11 mouse cellular contexts compared by ENCODE assay signal in genomic region chr2:130638101-130638611, GRCm38 (mm10). TPM values are rescaled to one million over a fixed set of nuclear protein-coding genes. Genes with fewer than 3 reads are reported as not detected.
A peak's percentile ranks its signal among the peaks of the same experiment; 100 is the strongest.
DNase-seq lines count a peak whose midpoint lies in the region; ATAC-seq lines count a peak whose summit lies in the region.
"Had no signal": no experiment of that assay in that cellular context is flagged by ENCODE, and none has a peak within 500 bp of the region (broad histone marks: within the 10 kb centered on the region; RNA-seq: fewer than 3 reads in every experiment).

No protein-coding gene starts in this region.

- H3K36me3 ChIP-seq in kidney, embryonic 14.5 days (ENCODE audit: control insufficient read depth, insufficient read depth, low read length), result no peaks in the 10 kb centered on the region
- 0 out of 2 replicates have a peak, but pooled peaks cover 4% of the 10 kb centered on the region for H3K36me3 ChIP-seq in liver, embryonic 15.5 days (replicated peaks)
- H3K36me3 ChIP-seq in forebrain, embryonic 15.5 days, result no peaks in the 10 kb centered on the region

- peak overlapping the region; percentile 34 for H3K4me2 ChIP-seq in kidney, embryonic 14.5 days (replicated peaks; ENCODE audit: low read depth, low read length)
- peak overlapping the region; percentile 38 for H3K4me2 ChIP-seq in liver, embryonic 15.5 days
- H3K4me2 ChIP-seq in forebrain, embryonic 15.5 days (replicated peaks), result no peak overlapping the region
- H3K4me2 ChIP-seq: hindbrain, embryonic 13.5 days had no signal

- peak; percentile 15 to 22 for DNase-seq in cerebellum, postnatal 14 days
- DNase-seq in cerebellum, postnatal 4 days (ENCODE audit: low spot score in 2 of 2), result no peak
- DNase-seq in ZHBTc4 (ENCODE audit: low read depth, low spot score), result peak; percentile 66
- DNase-seq in layer of hippocampus, postnatal 14 days (ENCODE audit: low spot score in 2 of 2), result no peak
- DNase-seq in embryo, embryonic 11 days, result no peak
- DNase-seq: forebrain, postnatal 0 days; lung, postnatal 14 days had no signal

- peak overlapping the region; percentile 21; the same call in 1 of the 2 replicates for H3K4me3 ChIP-seq in kidney, embryonic 14.5 days (ENCODE audit: low read length)
- H3K4me3 ChIP-seq in liver, embryonic 15.5 days (replicated peaks), result no peak overlapping the region
- no peak overlapping the region for H3K4me3 ChIP-seq in forebrain, embryonic 15.5 days
- H3K4me3 ChIP-seq: hindbrain, embryonic 13.5 days had no signal

- peak overlapping the region; percentile 42; the same call in 1 of the 2 replicates for H3K9ac ChIP-seq in kidney, embryonic 14.5 days (ENCODE audit: low read depth, low read length)
- no peak overlapping the region for H3K9ac ChIP-seq in liver, embryonic 15.5 days
- no peak overlapping the region for H3K9ac ChIP-seq in forebrain, embryonic 15.5 days (replicated peaks)
- H3K9ac ChIP-seq: forebrain, postnatal 0 days; hindbrain, embryonic 13.5 days had no signal

- peaks cover 24% of the 10 kb centered on the region for H3K4me1 ChIP-seq in kidney, embryonic 14.5 days (ENCODE audit: control insufficient read depth, insufficient read depth, low read length)
- H3K4me1 ChIP-seq in liver, embryonic 15.5 days (replicated peaks), result peaks cover 42% of the 10 kb centered on the region
- H3K4me1 ChIP-seq in forebrain, embryonic 15.5 days, result peaks cover 32% of the 10 kb centered on the region

- WGBS in kidney, embryonic 14.5 days, result 22% methylated on average over 16 of the region's 16 CpGs
- WGBS in liver, embryonic 15.5 days (ENCODE audit: insufficient replicate concordance), result 43% methylated on average over 16 of the region's 16 CpGs
- 35% methylated on average over 16 of the region's 16 CpGs for WGBS in forebrain, embryonic 15.5 days

- no peaks in the 10 kb centered on the region for H3K9me3 ChIP-seq in kidney, embryonic 14.5 days (ENCODE audit: control insufficient read depth, low read length)
- no peaks in the 10 kb centered on the region for H3K9me3 ChIP-seq in liver, embryonic 15.5 days (replicated peaks)
- no peaks in the 10 kb centered on the region for H3K9me3 ChIP-seq in forebrain, embryonic 15.5 days
- H3K9me3 ChIP-seq: hindbrain, embryonic 13.5 days had no signal

- ATAC-seq in kidney, embryonic 14.5 days (ENCODE audit: low FRiP score, low TSS enrichment), result peak; percentile 6; the same call in 1 of the 2 replicates
- ATAC-seq in liver, embryonic 15.5 days (ENCODE audit: insufficient read depth), result no peak
- no peak for ATAC-seq in forebrain, embryonic 15.5 days (replicated peaks)
- ATAC-seq: forebrain, postnatal 0 days had no signal

- H3K27ac ChIP-seq in kidney, embryonic 14.5 days (ENCODE audit: low read depth, low read length), result peak overlapping the region; percentile 76
- H3K27ac ChIP-seq in liver, embryonic 15.5 days (replicated peaks), result 0 out of 2 replicates have a peak overlapping the region, but pooled peaks have one; percentile 38
- no peak overlapping the region for H3K27ac ChIP-seq in forebrain, embryonic 15.5 days (replicated peaks)
- H3K27ac ChIP-seq: hindbrain, embryonic 13.5 days had no signal

- peaks cover 42% of the 10 kb centered on the region for H3K27me3 ChIP-seq in kidney, embryonic 14.5 days (ENCODE audit: control insufficient read depth, insufficient read depth, low read length)
- H3K27me3 ChIP-seq in liver, embryonic 15.5 days, result peaks cover 91% of the 10 kb centered on the region
- H3K27me3 ChIP-seq in forebrain, embryonic 15.5 days, result peaks cover 36% of the 10 kb centered on the region

RNA-seq across cellular contexts. Expression of gene Lzts3, which starts 4.4 kb away (rescaled TPM):
- 3.7 and 4.7 TPM in 2 replicates for polyA plus RNA-seq in kidney, embryonic 14.5 days (2014; fragmentation: Nextera tagmentation; extraction: Ambion mirVana)
- polyA plus RNA-seq in liver, embryonic 15.5 days (2015; fragmentation: Nextera tagmentation; extraction: Ambion mirVana), result 1.4 and 2.0 TPM in 2 replicates
- polyA plus RNA-seq in forebrain, embryonic 15.5 days (2015; fragmentation: Nextera tagmentation; extraction: Ambion mirVana), result 9.2 and 10.0 TPM in 2 replicates
- total RNA-seq in layer of hippocampus, postnatal 14 days (2021), result 10 to 100 TPM; 73.7 to 79.3 TPM

RNA-seq across cellular contexts. Expression of gene Ubox5, which starts 8.3 kb away (rescaled TPM):
- polyA plus RNA-seq in kidney, embryonic 14.5 days (2014; fragmentation: Nextera tagmentation; extraction: Ambion mirVana), result 13.0 and 16.2 TPM in 2 replicates
- 4.8 and 5.0 TPM in 2 replicates for polyA plus RNA-seq in liver, embryonic 15.5 days (2015; fragmentation: Nextera tagmentation; extraction: Ambion mirVana)
- 12.7 and 12.9 TPM in 2 replicates for polyA plus RNA-seq in forebrain, embryonic 15.5 days (2015; fragmentation: Nextera tagmentation; extraction: Ambion mirVana)
- total RNA-seq in layer of hippocampus, postnatal 14 days (2021), result 1 to 10 TPM; 7.3 to 8.5 TPM

RNA-seq across cellular contexts. Expression of gene Fastkd5, which starts 8.3 kb away (rescaled TPM):
- 9.8 and 22.5 TPM in 2 replicates for polyA plus RNA-seq in kidney, embryonic 14.5 days (2014; fragmentation: Nextera tagmentation; extraction: Ambion mirVana)
- 8.6 and 9.5 TPM in 2 replicates for polyA plus RNA-seq in liver, embryonic 15.5 days (2015; fragmentation: Nextera tagmentation; extraction: Ambion mirVana)
- 14.1 and 15.4 TPM in 2 replicates for polyA plus RNA-seq in forebrain, embryonic 15.5 days (2015; fragmentation: Nextera tagmentation; extraction: Ambion mirVana)
- total RNA-seq in layer of hippocampus, postnatal 14 days (2021), result 1 to 10 TPM; 8.1 to 8.2 TPM

RNA-seq across cellular contexts. Expression of gene Ddrgk1, which starts 26.3 kb away (rescaled TPM):
- 53.5 and 55.2 TPM in 2 replicates for polyA plus RNA-seq in kidney, embryonic 14.5 days (2014; fragmentation: Nextera tagmentation; extraction: Ambion mirVana)
- polyA plus RNA-seq in liver, embryonic 15.5 days (2015; fragmentation: Nextera tagmentation; extraction: Ambion mirVana), result 40.6 and 43.8 TPM in 2 replicates
- 57.4 and 63.4 TPM in 2 replicates for polyA plus RNA-seq in forebrain, embryonic 15.5 days (2015; fragmentation: Nextera tagmentation; extraction: Ambion mirVana)
- total RNA-seq in layer of hippocampus, postnatal 14 days (2021), result 10 to 100 TPM; 80.9 to 81.2 TPM

RNA-seq across cellular contexts. Expression of gene Itpa, which starts 29.3 kb away (rescaled TPM):
- polyA plus RNA-seq in kidney, embryonic 14.5 days (2014; fragmentation: Nextera tagmentation; extraction: Ambion mirVana), result 120 and 121 TPM in 2 replicates
- polyA plus RNA-seq in liver, embryonic 15.5 days (2015; fragmentation: Nextera tagmentation; extraction: Ambion mirVana), result 41.0 and 44.8 TPM in 2 replicates
- 133 and 134 TPM in 2 replicates for polyA plus RNA-seq in forebrain, embryonic 15.5 days (2015; fragmentation: Nextera tagmentation; extraction: Ambion mirVana)
- 10 to 100 TPM; 37.4 to 39.9 TPM for total RNA-seq in layer of hippocampus, postnatal 14 days (2021)

Comparison
In these comparisons a context has a peak if more than half of its experiments do, and no peak if none do; other contexts are left out.
1. DNase-seq: peak in cerebellum, postnatal 14 days (2 of 2) and ZHBTc4 (single experiment); none in cerebellum, postnatal 4 days (0 of 2), layer of hippocampus, postnatal 14 days (0 of 2) and embryo, embryonic 11 days (single experiment).